Mouse (Mus musculus) hindbrain, embryonic 10.5 days (tissue): Measurements from ENCODE around the gene Atrip. TPM values are rescaled to one million over a fixed set of nuclear protein-coding genes. Genes with fewer than 3 reads are reported as not detected.

ENCODE experiments used
- DNase-seq: peaks from one replicate; pipeline ENCODE4 v3.0.0-alpha.2; 2017; ENCODE audit warnings: low spot score
- H3K27ac ChIP-seq: fragments of 300-500 bp; sonication (generic); 2 replicates; pipeline ENCODE4 v1.5.1; 2016; ENCODE audit warnings: mild to moderate bottlenecking, moderate library complexity
- H3K27me3 ChIP-seq: fragments of 300-500 bp; sonication (generic); 2 replicates; pipeline ENCODE4 v1.6.1; 2016; ENCODE audit warnings: mild to moderate bottlenecking; ENCODE audit not compliant: poor library complexity, insufficient read depth, severe bottlenecking
- H3K36me3 ChIP-seq: fragments of 300-500 bp; sonication (generic); 2 replicates; pipeline ENCODE4 v1.6.1; 2016; ENCODE audit warnings: mild to moderate bottlenecking, moderate library complexity
- H3K4me1 ChIP-seq: fragments of 300-500 bp; sonication (generic); replicated peaks from 2 replicates; pipeline ENCODE4 v1.6.1; 2016; ENCODE audit warnings: mild to moderate bottlenecking
- H3K4me3 ChIP-seq: fragments of 300-500 bp; sonication (generic); 2 replicates; pipeline ENCODE4 v1.5.1; 2016; ENCODE audit warnings: mild to moderate bottlenecking, moderate library complexity
- H3K9me3 ChIP-seq: fragments of 300-500 bp; sonication (generic); 2 replicates; pipeline ENCODE4 v1.6.1; 2016; ENCODE audit warnings: mild to moderate bottlenecking, moderate library complexity
- WGBS: fragments of 180-500 bp; shearing (Covaris S2); methylation state at CpG from one replicate; pipeline ENCODE4 v1.1.7; 2016; 5-methylcytosine and 5-hydroxymethylcytosine counted together
- polyA plus RNA-seq: library from polyadenylated mRNA; unstranded; fragments of >200 nt; fragmentation: Nextera tagmentation; extraction: Ambion mirVana; gene quantifications from 2 replicates; pipeline ENCODE4 v1.2.1, GENCODE M21; 2016

Gene Atrip
- polyA plus RNA-seq: 30.5 and 32.1 TPM in 2 replicates

DNA sequence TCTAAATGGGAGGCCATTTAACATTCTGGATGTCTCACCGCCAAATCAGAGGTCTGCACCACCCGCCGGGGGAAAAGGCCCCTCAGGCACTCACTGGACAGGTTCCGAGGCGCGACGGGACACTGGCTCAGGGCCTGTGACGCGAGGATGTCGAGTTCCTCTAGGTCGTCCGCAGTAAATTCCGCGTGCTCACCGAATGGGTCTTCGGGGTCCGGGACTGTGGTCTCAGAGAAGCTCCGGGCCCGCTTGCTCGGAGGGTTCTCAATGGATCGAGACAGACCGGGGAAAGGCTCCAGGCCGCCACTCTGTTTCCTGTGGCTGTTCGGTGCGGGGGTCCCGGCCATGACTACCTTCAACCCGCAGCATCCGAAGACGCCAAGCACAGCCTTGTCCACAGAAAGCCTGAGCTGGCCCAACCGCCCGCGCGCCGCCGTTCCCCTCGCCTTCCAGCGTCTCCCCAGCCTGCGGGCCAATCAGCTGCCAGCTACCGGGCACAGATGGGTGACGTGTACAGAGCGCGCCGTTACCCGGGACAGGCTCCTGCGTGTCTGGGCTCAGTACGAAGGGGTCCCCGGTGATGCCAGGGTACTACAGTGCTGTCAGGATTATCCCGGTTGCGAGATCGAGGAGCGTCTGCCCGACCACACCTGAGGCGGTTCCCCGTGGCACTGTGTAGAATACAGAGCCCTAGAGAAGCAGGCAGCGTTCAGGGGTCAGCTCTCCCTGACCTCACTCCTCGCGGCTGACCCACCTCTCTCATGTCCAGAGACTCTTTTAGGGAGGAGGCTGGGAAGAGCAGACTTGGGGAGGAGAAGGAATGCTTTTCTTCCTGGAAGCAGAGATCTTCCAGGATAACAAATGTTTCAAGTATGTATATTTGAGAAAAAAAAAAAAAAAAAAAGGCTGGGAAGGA lies at the start of gene Atrip:
Gene Atrip, minus strand, starts transcription at position 464 of the 913 bp plus-strand sequence.
- peak; percentile 92 for DNase-seq
- under 1% methylated on average over 57 of the region's 57 CpGs for WGBS
- H3K9me3 ChIP-seq: no peaks in the 10 kb centered on the region
- peak within 1 kb of the TSS; percentile 80 for H3K4me3 ChIP-seq
- H3K27ac ChIP-seq: peak within 1 kb of the TSS; percentile 89
- peaks cover 21% of the 10 kb centered on the region for H3K4me1 ChIP-seq
- H3K27me3 ChIP-seq: no peaks in the 10 kb centered on the region
- H3K36me3 ChIP-seq: peaks cover 36% of the 10 kb centered on the region

DNA sequence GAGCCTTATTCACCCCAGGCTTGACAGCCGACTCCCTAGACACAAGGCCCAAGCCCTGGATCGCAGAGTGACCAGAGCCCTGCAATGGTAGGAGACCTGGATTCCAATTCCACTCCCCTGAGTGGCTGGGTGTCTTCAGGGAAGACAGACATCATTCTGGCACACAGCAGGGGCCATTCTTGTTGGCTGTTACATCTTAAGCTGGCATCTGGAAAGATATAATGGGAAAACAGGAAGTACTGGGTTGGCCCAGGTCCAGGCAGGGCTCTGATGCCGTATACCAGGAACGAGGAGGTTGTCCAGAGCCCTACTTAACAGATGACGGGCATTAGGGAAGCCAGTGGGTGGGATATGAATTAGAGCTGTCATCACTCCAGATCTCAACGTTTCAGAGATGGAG lies 49.3 kb upstream of the Atrip start:
- WGBS: 74% methylated on average over 6 of the region's 6 CpGs

GRCm38 (mm10) chr9:109122553-109123085 lies 48.7 kb upstream of the Atrip start:
- no peak overlapping the region for H3K27ac ChIP-seq
- no peak overlapping the region for H3K4me3 ChIP-seq
- H3K27me3 ChIP-seq: no peaks in the 10 kb centered on the region
- no peaks in the 10 kb centered on the region for H3K9me3 ChIP-seq
- WGBS: 51% methylated on average over 2 of the region's 2 CpGs
- peaks cover 33% of the 10 kb centered on the region for H3K36me3 ChIP-seq
- DNase-seq: no peak
- H3K4me1 ChIP-seq: no peaks in the 10 kb centered on the region

More for the DNA sequence above, 49.3 kb upstream of the Atrip start:
- no peak overlapping the region for H3K27ac ChIP-seq
- H3K4me1 ChIP-seq: no peaks in the 10 kb centered on the region
- H3K9me3 ChIP-seq: no peaks in the 10 kb centered on the region
- peaks cover 27% of the 10 kb centered on the region for H3K36me3 ChIP-seq
- H3K27me3 ChIP-seq: no peaks in the 10 kb centered on the region
- no peak for DNase-seq
- H3K4me3 ChIP-seq: no peak overlapping the region

DNA sequence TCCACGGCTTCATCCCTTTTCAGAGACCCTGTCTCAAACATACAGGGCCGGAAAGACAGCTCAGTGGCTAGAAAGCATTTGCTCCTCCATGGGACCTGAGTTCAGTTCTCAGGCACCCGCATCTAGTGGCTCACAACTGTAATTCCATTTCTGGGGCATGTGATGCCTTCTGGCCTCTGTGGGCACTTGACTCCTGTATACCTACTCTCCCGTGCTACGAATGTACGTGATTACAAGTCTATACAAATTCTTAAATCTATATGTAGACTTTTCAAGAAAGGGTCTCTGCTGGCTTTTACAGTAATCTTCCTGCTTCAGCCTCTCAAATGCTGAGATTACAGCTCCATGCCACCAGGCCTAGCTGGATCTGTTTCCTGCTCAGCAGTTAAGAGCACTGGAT lies 47.0 kb upstream of the Atrip start:
- DNase-seq: no peak
- no peaks in the 10 kb centered on the region for H3K27me3 ChIP-seq
- H3K9me3 ChIP-seq: no peaks in the 10 kb centered on the region
- H3K4me1 ChIP-seq: no peaks in the 10 kb centered on the region
- peaks cover 50% of the 10 kb centered on the region for H3K36me3 ChIP-seq
- WGBS: 92% methylated on average over 6 of the region's 6 CpGs
- no peak overlapping the region for H3K27ac ChIP-seq
- H3K4me3 ChIP-seq: no peak overlapping the region

- Histone ChIP-seq H3K27ac (no peak overlapping the region), H3K27me3 (no peaks in the 10 kb centered on the region)
- no peak for DNase-seq
These were observed 45.6 kb upstream of the Atrip start for GRCm38 (mm10) chr9:109119571-109119970.

GRCm38 (mm10) chr9:109118106-109118505 lies 44.2 kb upstream of the Atrip start:
- Histone ChIP-seq H3K4me3 (no peak overlapping the region), H3K27me3 (no peaks in the 10 kb centered on the region), H3K36me3 (peaks cover 78% of the 10 kb centered on the region), H3K27ac (no peak overlapping the region), H3K4me1 (no peaks in the 10 kb centered on the region), H3K9me3 (no peaks in the 10 kb centered on the region)
- WGBS: 78% methylated on average over 4 of the region's 4 CpGs
- DNase-seq: no peak

More at GRCm38 (mm10) chr9:109119571-109119970, 45.6 kb upstream of the Atrip start:
- no peaks in the 10 kb centered on the region for H3K9me3 ChIP-seq
- H3K4me3 ChIP-seq: no peak overlapping the region
- peaks cover 64% of the 10 kb centered on the region for H3K36me3 ChIP-seq
- WGBS: 94% methylated on average over 9 of the region's 9 CpGs
- no peaks in the 10 kb centered on the region for H3K4me1 ChIP-seq

- H3K27ac ChIP-seq: no peak overlapping the region
- H3K4me3 ChIP-seq: no peak overlapping the region
- DNase-seq: peak; percentile 2
- no peaks in the 10 kb centered on the region for H3K27me3 ChIP-seq
- H3K4me1 ChIP-seq: no peaks in the 10 kb centered on the region
- WGBS: 91% methylated on average over 10 of the region's 10 CpGs
- no peaks in the 10 kb centered on the region for H3K9me3 ChIP-seq
- peaks cover 97% of the 10 kb centered on the region for H3K36me3 ChIP-seq
These were observed 42.3 kb upstream of the Atrip start for GRCm38 (mm10) chr9:109116205-109116604.

GRCm38 (mm10) chr9:109114871-109115270 lies 40.9 kb upstream of the Atrip start:
- Histone ChIP-seq H3K27me3 (no peaks in the 10 kb centered on the region), H3K4me1 (no peaks in the 10 kb centered on the region), H3K9me3 (no peaks in the 10 kb centered on the region), H3K4me3 (no peak overlapping the region), H3K27ac (no peak overlapping the region), H3K36me3 (peaks cover 100% of the 10 kb centered on the region)
- 91% methylated on average over 7 of the region's 7 CpGs for WGBS
- DNase-seq: peak; percentile 1

DNA sequence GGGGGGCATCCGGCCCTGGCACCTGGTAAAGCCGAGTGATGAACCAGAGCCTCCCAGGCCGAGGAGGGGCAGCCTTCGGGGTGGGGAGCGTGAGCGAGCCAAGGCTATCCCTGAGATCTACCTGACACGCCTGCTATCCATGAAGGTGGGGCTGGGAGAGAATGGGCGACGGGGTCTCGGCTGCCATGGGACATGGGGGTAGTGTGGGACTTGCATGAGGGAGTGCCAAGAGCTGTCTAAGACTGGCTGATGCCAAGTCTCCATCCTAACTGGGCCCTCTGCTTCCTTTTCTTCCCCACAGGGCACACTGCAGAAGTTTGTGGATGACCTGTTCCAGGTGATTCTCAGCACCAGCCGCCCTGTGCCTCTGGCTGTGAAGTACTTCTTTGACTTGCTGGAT lies 40.4 kb upstream of the Atrip start:
- no peak overlapping the region for H3K27ac ChIP-seq
- DNase-seq: no peak
- no peaks in the 10 kb centered on the region for H3K9me3 ChIP-seq
- 95% methylated on average over 11 of the region's 11 CpGs for WGBS
- peaks cover 100% of the 10 kb centered on the region for H3K36me3 ChIP-seq
- H3K4me1 ChIP-seq: no peaks in the 10 kb centered on the region
- H3K27me3 ChIP-seq: no peaks in the 10 kb centered on the region
- no peak overlapping the region for H3K4me3 ChIP-seq

- Histone ChIP-seq H3K27ac (no peak overlapping the region), H3K4me1 (no peaks in the 10 kb centered on the region), H3K36me3 (peaks cover 100% of the 10 kb centered on the region), H3K9me3 (no peaks in the 10 kb centered on the region), H3K27me3 (no peaks in the 10 kb centered on the region), H3K4me3 (no peak overlapping the region)
- DNase-seq: no peak
- WGBS: 89% methylated on average over 8 of the region's 8 CpGs
These were observed 39.4 kb upstream of the Atrip start for GRCm38 (mm10) chr9:109113331-109113730.

DNA sequence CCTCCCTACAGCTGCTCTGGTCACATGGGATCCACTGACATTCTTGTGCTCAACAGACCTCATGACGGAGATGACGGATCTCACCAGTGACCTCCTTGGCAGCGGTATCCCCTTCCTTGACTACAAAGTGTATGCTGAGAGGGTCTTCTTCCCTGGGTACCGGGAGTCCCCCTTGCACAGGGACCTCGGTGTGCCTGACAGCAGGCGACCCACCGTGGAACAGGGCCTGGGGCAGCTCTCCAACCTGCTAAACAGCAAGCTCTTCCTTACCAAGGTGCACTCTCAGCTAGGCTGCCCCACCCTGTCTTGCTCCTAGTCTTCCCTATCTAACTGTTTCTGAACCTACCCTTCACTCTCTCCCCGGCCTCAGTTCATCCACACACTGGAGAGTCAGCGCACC lies 37.7 kb upstream of the Atrip start:
- no peaks in the 10 kb centered on the region for H3K27me3 ChIP-seq
- DNase-seq: no peak
- H3K4me3 ChIP-seq: no peak overlapping the region
- H3K9me3 ChIP-seq: no peaks in the 10 kb centered on the region
- peaks cover 100% of the 10 kb centered on the region for H3K36me3 ChIP-seq
- H3K4me1 ChIP-seq: no peaks in the 10 kb centered on the region
- WGBS: 92% methylated on average over 9 of the region's 9 CpGs
- H3K27ac ChIP-seq: no peak overlapping the region

- peaks cover 100% of the 10 kb centered on the region for H3K36me3 ChIP-seq
- DNase-seq: no peak
- 86% methylated on average over 4 of the region's 4 CpGs for WGBS
These were observed 37.2 kb upstream of the Atrip start for GRCm38 (mm10) chr9:109111101-109111500.

DNA sequence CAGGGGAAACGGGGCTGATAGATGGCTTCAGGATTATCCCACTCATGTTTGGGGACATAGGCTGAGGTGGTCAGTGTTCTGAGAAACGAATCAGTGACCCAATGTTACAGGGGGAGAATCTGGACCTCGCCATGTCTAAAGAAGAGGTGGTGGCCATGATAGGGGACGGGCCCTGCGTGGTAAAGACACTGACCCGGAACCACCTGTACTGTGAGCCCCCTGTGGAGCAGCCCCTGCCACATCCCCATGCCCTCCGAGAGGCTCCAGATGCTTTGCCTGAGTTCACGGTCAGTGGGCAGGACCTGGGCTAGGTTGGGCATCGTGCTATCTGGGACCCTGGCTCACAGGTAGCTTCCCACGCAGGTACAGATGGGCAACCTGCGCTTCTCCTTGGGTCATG lies 36.3 kb upstream of the Atrip start:
- H3K4me3 ChIP-seq: no peak overlapping the region
- no peaks in the 10 kb centered on the region for H3K4me1 ChIP-seq
- no peak overlapping the region for H3K27ac ChIP-seq
- no peak for DNase-seq
- 91% methylated on average over 11 of the region's 11 CpGs for WGBS
- H3K27me3 ChIP-seq: no peaks in the 10 kb centered on the region
- peaks cover 100% of the 10 kb centered on the region for H3K36me3 ChIP-seq
- no peaks in the 10 kb centered on the region for H3K9me3 ChIP-seq

More at GRCm38 (mm10) chr9:109111101-109111500, 37.2 kb upstream of the Atrip start:
- H3K4me3 ChIP-seq: no peak overlapping the region
- H3K27ac ChIP-seq: no peak overlapping the region
- H3K27me3 ChIP-seq: no peaks in the 10 kb centered on the region
- H3K9me3 ChIP-seq: no peaks in the 10 kb centered on the region
- no peaks in the 10 kb centered on the region for H3K4me1 ChIP-seq
